Mouse (Mus musculus) spleen, postnatal 14 days (tissue): ENCODE measurements around the gene Mllt11.

Source experiments
- DNase-seq, 2 experiments: peaks; one replicate each; pipeline ENCODE4 v3.0.0; 2021 to 2022; ENCODE audit warnings: low spot score in 2 of 2

Mllt11 gene

GRCm38 (mm10) chr3:95246465-95247231 is 14.7 kb upstream of the Mllt11 start:
- no peak for DNase-seq

GRCm38 (mm10) chr3:95243086-95243485 is 11.1 kb upstream of the Mllt11 start:
- no peak for DNase-seq

GRCm38 (mm10) chr3:95241498-95241897 is 9.5 kb upstream of the Mllt11 start, which contains the start of gene Gm128:
Gene Gm128 (minus strand): TSS chr3:95241598.
- DNase-seq = no peak

DNA sequence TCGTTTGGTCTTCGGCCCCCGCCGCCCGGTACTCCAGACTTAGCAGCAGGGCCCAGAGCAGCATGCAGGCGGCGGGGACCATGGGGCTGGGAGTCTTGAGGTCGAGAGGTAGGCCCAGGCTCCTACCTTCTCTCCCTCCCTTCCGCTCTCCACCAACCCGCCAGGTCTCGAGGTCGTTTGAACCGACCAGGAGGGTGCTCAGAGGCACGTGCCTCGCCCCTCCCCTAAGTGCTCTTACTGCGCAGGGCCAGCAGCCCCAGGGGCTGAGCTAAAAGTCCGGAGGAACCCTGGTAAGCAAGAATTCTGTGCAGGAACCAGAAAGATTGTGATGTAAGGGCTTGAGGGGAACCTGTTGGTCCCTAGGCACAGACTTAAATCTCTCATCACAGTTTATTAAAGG is 8.9 kb upstream of the Mllt11 start:
- DNase-seq = no peak

DNA sequence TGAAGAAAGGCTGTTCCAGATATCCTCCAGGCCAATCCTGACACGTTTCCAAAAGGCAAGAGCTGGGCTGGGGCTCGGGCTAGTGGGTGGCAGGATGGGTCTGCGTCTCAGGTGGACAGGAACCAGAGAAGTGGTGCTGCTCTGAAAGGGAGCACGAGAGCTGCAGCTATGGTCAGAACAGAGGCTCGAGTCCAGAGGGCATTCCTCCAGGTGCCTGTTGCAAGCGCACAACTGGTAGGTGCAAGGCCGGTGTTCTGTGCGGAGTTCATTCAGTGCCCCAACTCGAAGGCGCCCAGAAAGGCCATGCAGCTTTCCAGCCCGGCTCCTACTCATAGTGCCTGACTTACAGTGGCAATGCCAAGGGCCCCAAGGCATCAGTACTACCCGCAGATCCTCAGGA is 8.0 kb upstream of the Mllt11 start:
- no peak for DNase-seq

- DNase-seq = no peak
Observed at GRCm38 (mm10) chr3:95239022-95239421, 7.1 kb upstream of the Mllt11 start.

DNA sequence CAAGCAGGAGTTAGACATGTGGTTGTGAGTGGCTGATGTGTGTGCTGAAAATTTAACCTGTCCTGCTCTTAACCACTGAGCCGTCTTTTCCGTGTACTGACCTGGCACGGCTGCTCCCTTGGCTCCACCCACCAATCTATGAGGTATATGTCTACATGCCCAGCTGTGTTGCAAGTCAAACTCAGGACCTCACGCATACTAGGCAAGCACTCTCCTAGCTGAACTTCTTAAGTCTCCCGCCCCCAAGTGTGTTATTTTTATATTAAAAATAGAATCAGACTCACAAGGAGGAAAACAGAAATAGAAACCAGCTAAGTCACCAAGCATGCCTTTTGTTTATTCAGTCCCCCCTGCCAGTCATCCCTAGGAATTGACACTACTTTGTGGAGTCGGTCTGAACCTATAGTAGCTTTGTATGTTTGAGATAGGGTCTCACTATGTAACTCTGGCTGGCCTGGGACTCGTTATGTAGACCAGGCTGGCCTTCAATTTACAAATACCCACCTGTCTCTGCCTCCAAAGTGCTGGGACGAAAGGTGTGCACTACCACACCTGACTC is 5.6 kb upstream of the Mllt11 start:
- no peak for DNase-seq

DNA sequence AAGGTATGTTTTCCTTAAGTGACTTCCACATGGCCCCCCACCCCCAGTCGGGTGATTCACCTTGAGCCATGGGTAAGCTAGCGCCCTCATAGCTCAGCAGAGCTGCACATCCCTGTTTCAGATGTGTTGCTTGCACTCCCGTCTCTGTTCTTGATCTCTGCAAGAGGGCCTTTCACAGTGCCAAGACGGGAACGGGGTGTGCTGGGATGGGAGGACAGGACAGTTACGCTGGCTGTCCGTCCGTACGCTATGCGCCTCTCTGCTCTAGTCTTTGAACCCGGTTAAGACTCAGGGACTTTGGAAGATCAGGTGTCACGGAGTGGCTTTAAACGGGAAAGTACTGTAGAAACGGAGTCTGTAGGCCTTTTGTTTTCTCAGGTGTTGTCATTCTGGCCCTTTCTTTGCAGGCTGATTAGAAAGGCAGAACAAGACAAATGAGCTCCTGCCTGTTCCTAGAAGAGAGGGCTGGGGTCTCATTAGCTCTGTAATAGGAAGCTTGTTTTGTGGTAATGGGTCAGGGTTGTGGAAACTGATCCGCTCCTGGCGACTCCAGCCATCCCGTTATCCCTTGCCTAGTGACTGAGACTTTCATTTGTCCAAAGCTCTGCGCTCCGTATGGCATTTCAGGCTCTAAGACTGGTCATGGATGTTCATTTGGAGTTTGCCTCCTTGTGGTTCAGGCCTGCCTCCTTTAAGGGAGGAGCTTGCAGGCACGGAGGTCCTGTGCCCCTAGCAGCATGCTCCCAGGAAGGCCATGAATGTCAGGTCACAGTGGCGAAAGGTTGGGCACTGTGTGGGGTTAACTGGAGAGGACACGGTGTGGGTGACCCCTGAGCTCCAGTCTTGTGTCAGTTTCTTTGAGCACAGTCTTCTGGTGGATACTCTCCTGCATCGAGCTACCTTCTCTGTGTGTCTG is 3.7 kb upstream of the Mllt11 start:
- DNase-seq = no peak

- no peak for DNase-seq
Observed at GRCm38 (mm10) chr3:95233303-95233980, 1.5 kb upstream of the Mllt11 start.

- DNase-seq = no peak
Observed at GRCm38 (mm10) chr3:95232771-95233170, 800 bp upstream of the Mllt11 start.

GRCm38 (mm10) chr3:95230495-95231297 is 1.3 kb downstream of the Mllt11 start:
- DNase-seq = no peak

DNA sequence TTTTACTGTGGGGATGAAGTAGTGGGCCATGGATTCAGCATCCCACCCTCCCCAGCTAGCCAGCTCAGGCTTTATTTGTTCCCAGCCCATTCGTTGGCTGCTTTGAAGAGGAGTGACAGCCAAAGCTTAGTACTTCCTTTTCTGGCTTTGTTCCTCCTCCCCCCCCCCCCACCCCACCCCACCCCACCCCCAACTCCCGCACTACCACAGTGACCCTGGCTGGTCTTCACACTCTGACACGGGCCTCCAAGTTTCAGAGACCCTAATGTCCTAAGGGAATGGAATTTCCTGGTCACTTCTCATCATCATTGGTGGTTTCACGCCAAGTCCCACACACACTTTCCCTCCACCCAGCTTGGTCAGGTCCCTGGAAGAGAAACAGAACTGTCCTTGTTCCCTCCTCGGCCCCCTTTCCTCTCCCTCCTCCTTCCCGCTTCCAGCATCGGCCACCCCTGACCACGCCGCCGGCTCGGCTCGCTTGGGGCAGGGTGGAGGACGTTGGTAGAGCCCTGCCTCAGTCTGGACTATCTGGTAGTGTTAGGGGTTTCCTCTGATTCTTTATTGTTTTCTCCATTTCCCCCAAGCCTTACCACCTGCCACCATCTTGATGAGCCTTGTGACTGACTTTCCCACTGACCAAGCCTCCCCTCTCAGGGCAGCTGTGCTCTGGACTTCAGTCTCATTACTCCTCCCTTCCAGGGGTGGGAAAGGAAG is 2.0 kb downstream of the Mllt11 start:
- DNase-seq = peak; percentile 27 to 34

DNA sequence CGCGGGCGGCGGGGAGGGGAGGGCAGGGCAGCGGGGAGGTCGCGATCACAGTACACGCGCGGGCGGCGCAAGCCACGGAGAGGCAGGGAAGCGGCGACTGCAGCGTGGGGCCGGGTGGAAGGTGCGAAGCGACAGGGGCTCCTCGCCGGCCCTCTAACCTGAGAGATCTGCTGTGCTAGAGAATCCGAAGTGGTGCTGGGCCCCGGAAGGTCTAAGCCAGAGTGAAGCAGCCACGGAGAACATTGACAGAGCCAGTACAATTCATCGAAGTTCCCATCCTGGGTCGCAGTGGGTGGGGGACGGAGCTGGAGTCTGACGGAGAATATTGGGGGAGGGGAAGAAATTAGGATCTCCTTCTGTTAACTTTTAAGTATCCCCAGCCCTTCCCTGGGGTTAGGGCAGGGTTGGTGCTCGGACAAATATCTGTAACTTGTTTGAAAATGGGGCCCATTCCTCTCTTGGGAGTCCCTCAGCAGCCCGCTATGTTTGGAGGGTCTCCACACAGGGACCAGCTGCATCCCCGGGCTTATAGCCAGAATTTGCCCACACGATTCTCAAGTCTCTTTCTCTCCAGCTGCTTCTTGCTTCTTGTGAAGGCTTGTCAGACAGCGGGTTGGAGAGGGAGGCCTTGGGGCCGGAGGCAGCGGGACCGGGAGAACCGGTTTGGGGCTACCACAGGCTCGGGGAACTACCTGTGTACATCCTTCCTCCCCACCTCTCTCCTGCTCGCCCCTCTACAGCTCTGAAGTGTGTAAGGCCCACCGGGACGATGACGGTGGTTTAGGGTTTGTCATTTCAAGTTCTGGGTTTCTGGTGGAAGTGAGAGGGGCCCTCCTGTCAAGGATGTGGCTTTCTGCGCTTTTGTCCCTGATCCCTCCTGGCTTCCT is 2.8 kb downstream of the Mllt11 start:
- DNase-seq = peak; percentile 20 to 34

DNA sequence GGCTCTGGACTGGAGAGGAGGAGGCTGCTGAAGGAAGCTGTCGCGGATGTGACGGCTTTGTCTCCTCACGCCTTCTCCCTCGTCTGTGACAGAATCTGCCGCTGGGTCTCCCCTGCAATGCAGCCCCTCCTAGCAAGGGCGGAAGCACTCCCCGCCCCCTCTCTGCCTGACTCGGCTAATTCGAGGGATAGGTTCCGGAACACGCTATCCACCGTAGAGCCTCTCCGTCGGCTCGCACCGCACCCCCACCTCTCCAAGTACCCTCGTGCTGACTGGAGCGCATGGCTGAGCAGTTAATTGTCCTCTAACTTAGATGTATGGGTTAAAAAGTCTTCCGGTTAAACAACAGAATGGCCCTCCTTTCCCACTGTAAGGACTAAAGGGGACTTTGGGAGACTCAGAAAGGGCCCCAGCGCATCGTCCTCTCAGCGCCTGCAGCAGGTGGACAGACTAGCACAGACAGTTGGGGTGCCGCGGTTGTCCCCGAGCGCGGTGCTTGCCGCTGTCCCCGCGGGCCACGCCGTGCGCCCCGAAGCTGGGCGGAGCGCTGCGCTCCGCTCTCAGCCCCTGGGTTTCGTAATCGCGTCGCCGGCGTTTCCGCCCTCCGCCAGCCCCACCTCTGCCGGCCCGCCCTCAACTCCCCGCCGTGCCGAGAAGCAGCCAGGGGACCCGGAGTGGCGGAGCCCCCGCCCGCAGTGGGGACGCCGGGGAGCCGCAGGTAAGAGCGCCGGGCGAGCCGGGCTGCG is 3.6 kb downstream of the Mllt11 start, which contains the start of gene Cdc42se1:
Gene Cdc42se1, plus strand, starts transcription at position 585 of the 746 bp plus-strand sequence.
- peak; percentile 82 to 86 for DNase-seq

DNA sequence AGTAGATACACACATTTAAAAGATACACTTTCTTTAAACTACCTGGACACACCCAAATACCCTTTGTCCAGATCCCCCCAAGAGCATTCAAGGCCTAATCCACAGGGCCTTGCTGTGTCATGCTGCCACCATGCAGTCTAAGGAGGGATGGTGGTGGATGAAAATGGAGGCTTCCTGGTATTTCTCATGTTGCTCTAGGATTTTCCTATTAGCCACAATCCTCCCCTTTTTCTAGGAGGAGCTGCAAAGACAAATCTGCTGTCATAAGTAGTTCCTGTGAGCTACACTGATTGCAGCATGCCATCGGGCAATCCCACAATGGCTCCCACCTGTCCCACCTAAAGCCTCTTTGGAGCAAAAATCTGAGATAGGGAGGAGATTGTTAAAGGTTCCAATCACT is 4.8 kb downstream of the Mllt11 start:
- no peak for DNase-seq

DNA sequence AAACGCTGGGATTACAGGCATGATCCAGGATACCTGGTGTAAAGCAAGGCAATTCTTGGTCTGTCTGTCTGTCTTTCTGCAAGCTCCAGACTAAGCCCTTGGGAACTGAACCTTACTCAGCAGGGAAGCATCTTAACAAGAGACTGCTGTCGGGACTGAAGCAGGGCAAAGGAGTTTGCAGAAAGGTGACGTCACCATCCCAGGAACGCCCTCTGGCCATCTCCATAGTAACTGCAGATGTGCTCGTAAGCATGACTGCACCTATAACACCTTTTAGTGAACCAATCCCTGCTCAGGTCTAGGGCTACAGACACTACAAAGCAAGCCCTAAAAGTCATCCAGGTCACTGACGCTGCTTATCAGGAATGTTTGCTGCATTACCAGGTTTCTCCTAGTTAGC is 7.7 kb downstream of the Mllt11 start:
- DNase-seq = no peak

GRCm38 (mm10) chr3:95223041-95223440 is 8.9 kb downstream of the Mllt11 start:
- DNase-seq = no peak

DNA sequence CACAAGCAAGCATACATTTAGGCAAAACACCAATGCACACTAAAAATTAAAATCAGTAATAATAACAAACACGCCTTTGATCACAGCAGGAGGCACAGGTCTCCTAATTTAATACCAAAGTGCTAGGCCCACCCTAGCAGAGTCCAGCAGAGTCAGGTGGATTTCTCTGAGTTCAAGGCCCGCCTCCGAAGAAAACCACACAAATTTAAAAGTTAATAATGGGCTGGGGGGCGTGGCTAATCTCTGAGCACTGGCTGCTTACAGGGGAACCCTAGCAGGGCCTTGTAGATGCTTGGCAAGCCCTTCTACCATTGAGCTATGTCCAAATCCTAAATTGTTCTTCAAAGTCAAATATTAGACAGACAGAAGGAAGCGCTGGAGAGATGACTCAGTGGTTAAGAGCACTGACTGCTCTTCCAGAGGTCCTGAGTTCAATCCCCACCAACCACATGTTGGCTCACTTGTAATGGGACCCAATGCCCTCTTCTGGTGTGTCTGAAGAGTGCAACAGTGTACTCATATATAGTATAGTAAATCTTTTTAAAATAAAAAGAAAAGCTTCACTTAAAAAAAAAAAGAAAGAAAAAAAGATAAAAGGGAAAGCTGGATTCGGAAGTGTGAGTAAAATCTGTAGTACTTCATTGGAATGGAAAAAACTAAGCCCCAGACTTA is 13.4 kb downstream of the Mllt11 start:
- peak in 1 of 2 experiments; percentile 45 for DNase-seq
